Mouse (Mus musculus) retina, embryonic 14.5 days (tissue): ENCODE measurements around the gene Slit3.

ENCODE experiments used
- DNase-seq: peaks from one replicate; pipeline ENCODE4 v3.0.0-alpha.2; 2015; ENCODE audit warnings: low spot score

Gene Slit3

GRCm38 (mm10) chr11:35466701-35467100, 345.7 kb downstream of the Slit3 start:
- DNase-seq: no peak

DNA sequence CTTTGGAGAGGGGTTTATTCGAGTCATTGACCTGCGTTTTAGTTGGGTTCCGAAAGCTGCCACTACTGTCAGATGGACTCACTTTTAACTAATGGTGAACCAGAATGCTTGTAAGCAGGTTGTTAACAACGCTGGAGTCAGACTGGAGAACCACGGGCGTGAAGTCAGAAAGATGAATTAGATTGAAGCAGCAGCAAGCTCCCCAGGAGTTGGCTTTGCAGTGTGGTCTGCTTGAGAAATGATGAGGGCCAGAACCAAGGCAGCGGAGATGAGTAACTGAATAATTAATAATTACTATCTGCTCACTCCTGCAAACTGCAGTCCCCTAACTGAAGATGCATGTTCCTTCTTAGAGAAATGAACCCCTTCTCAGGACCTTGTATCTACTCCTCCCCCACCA, 347.8 kb downstream of the Slit3 start:
- no peak for DNase-seq

DNA sequence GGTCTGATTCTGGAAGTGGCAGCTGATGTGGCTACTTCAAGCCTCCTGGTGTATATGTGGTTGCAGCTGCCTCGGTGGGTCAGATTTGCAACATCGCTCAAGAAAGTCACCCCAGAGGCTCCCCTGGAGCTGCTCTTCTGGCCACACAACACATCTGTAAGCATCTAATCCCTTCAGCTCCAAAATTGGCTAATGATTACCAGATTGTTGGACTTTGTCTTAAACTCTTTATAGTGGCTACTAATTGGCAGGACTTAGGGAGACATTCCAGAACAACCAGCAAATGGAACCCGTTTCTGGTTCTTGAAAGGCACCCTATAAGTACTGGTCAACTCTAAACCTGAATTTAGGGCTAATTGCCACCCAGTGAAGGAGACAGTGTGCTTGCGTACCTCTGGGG, 348.9 kb downstream of the Slit3 start:
- DNase-seq: no peak

- DNase-seq: no peak
Measured at GRCm38 (mm10) chr11:35470853-35471252, 349.8 kb downstream of the Slit3 start.

DNA sequence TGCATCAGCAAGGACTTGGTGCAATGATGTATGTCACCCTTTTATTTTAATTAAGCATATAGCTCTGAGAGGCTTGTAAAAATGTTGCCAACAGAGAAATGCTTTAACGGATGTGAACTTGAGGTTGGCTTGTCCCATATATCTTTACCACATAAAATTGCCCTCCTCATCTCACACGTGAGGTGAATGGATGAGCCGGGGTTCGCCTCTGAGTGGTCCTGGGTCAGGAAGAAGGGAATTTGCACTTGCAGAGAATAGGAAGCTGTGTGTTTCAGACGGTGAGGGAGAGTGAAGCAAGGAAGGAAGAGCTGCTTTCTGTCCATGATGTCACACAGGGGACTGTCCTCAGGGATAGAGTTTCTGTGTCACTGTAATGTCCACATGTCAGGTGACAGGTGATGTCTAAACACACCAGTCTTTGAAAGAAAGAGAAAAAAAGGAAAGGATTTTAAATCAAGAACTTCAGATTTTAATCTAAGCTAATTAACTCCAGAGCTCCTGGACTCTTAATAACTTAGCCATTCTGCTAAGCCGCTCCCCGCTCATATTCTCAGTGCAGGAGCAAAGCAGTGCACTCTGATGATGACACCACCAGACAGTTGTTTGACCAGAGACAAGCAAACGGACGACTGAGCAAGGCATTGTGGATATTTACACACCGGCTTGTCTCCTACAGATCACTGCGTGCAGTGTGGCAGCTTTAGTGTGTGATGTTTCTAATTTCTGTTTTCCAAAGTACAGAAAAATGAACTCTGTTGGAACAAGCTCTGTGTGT, 352.0 kb downstream of the Slit3 start:
- DNase-seq: no peak

DNA sequence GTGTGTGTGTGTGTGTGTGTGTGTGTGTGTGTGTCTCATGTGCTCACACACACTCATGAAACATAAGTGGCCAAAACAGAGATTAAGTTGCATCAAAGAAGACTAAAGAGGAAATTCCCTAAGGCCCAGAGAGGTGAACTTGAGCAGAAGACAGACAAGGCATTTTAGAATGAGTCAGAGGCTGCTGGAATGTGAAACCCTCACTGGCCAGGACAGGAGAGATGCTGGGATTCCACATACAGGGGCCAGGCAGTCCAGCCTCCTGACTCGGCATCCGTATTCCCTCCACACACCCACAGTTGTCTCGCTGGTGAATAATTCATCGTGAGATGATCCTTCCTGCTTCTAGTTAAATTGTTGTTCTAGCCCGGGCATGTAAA, 352.6 kb downstream of the Slit3 start:
- no peak for DNase-seq

- DNase-seq: peak; percentile 44
Measured at GRCm38 (mm10) chr11:35480146-35480545, 359.1 kb downstream of the Slit3 start.

DNA sequence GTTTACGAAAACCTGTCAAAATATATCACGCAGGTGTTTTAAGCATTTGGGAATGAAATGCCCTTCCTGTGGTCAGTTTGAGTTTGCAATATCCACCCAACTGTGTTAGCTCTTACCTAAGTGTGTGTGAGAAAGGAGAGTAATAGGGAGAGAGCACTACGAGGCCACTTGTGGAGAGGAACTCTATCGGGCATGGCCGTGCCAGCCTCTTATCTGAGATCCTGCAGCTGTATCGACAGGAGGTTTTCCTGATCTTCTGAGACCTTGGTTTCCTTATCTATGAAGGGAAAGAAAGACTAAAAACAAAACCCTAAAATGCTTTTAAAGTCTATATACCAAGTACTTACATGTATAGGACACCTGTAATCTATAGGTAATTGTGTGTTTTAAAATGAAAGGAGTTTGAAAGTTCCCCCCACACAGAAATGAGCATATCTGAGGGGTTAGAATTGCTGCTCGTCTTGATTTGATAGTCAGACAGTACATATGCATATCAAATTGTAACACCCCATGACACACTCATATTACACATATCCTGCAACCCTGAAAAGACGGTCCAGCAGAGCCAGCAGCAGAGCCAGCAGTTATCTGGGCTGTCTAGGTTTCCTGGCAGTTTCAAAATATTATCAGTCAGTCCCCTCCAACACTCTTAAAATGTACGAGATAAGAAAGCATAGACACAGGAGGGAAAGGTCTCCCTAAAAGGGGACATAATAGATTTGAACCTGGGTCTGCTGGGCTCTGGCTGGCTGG, 360.8 kb downstream of the Slit3 start:
- DNase-seq: no peak

- DNase-seq: no peak
Measured at GRCm38 (mm10) chr11:35487966-35488365, 366.9 kb downstream of the Slit3 start.

DNA sequence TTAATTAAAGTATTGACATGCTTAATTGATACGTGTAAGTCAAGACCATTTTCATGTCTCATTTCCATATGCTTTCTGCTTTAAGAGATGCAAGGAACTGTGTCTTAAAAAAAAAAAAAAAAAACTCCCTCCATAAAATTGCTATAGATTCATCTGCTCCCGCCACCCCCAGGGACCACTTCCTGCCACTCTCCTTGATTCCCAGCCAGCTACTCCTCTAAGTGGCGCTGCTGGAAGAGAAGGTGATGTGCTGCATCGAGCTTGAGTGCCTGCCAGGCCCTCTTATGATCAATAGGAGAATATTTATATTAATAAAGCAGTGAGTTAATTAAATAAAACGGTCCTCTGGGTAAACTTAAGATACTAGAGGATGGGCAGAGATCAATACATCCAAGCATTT, 370.7 kb downstream of the Slit3 start:
- DNase-seq: peak; percentile 48

DNA sequence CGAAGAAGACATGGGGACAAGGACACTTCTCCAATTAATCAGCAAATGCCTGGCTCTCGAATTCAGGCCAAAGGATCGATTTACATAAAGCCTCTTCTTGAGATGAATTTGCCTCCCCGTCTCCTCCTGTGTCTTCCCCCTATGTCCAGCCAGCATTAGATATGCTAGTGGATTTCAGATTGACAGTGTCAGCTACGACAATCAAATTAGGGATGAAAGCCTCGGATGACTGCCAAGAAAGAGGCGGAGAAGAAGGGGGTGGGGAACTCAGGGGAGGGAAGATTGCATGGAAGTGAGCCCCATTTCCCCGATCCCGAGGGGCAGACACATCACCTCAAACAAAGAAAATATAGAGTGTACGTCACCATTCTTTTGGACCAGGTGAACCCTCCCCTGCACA, 375.9 kb downstream of the Slit3 start:
- DNase-seq: no peak

DNA sequence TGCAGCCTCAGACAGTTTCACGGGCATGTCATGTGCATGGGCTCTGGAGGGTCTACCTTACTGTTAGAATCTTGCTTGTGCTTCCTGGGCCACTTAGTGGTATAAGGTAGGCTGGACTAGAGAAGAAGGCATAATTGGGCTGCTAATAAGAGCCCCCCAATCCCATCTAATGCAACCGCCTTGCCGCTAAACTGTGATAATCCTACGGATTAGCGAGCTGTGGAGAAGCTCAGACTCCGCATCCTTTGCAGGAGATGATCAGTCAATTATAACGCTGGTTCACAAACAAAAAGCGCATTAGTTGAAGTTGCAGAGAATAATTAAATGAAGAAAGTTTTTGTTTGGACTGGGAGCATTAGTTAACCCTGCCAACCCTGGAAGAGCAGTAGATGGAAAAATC, 376.9 kb downstream of the Slit3 start:
- peak; percentile 45 for DNase-seq

GRCm38 (mm10) chr11:35502128-35502527, 381.1 kb downstream of the Slit3 start:
- DNase-seq: peak; percentile 58

- no peak for DNase-seq
Measured at GRCm38 (mm10) chr11:35504051-35504450, 383.0 kb downstream of the Slit3 start.

GRCm38 (mm10) chr11:35504916-35505315, 383.9 kb downstream of the Slit3 start:
- DNase-seq: no peak

- DNase-seq: no peak
Measured at GRCm38 (mm10) chr11:35505316-35505715, 384.3 kb downstream of the Slit3 start.

DNA sequence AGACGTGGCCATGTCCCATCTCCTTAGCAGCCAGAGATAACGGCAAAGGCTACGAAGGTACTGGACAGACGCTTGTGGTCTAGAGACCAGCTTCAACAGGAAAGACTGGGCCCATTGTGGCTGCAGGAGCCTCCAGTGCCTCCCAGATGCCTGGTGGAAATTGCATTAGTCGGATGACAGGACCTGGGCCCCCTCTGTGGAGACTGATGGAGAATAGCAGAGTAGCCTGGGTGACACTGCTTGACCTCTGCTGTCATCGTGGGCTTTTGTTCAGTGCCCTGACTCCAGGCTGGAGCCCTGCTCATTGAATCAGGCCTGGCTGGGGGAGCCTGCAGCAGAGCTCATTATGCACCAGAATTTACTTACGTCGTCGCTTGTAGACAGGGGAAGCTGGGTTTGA, 384.8 kb downstream of the Slit3 start:
- DNase-seq: peak; percentile 77

DNA sequence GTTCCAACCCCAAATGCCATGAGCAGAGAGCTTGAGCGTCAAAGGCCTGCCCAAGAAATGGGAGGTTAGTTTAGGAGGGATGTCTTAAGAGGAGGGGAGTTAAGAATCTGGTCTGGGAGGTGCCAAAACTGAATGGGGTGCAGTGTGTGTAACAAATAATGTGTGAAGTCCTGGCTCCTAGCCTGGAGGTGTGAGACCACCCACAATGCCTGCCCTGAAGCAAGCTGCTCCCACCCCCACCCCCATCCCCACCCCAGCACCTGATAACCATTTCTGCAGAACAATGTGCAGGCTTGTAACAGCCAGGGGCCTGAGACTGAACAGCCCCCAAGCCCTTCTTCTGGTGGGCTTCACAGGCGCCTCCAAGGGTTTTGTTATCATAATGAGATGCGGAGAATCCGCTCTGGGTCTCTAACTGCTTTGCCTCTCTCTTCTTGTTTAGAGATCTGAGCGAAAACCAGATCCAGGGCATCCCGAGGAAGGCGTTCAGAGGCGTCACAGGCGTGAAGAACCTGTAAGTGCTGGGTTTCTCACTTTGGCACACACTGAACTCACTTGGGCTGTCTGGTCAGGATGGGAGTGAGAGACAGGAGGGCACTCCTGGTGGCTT, 386.9 kb downstream of the Slit3 start:
- DNase-seq: no peak

DNA sequence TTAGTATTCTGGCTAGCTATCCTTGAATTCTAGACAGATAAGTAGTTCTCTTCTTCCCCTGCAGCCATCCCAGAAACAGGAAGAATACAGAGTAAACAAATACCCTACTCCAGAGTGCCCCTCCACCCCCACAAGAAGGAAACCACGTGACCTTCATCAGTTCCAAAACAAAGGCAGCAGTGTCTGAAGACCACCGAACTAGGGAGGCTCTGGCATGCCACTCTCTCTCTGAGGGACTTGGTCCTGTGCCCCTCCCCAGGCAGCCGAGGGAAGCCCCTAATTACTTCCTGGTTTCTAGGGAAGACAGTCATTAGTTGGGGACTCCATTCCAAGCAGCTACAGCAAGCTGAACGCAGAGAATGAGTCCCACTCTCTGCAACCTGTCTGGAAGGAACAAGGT, 391.7 kb downstream of the Slit3 start:
- DNase-seq: peak; percentile 76

- peak; percentile 72 for DNase-seq
Measured at GRCm38 (mm10) chr11:35513343-35513742, 392.3 kb downstream of the Slit3 start.

- DNase-seq: no peak
Measured at GRCm38 (mm10) chr11:35522802-35523452, 401.9 kb downstream of the Slit3 start.

- DNase-seq: no peak
Measured at GRCm38 (mm10) chr11:35523773-35524172, 402.7 kb downstream of the Slit3 start.
